Mouse (Mus musculus) embryonic fibroblast, embryonic 13.5 days (primary cell): ENCODE measurements around the gene Clrn3.

Experiments
- CTCF ChIP-seq: IDR thresholded peaks from 2 replicates; pipeline ENCODE4 v1.5.1; 2011; ENCODE audit warnings: mild to moderate bottlenecking, control low read depth, low read length, moderate library complexity, borderline replicate concordance; ENCODE audit not compliant: insufficient read depth
- POLR2A ChIP-seq: IDR thresholded peaks from 2 replicates; pipeline ENCODE4 v1.6.1; 2011; ENCODE audit warnings: low read depth, mild to moderate bottlenecking, control low read depth, low read length, moderate library complexity

DNA sequence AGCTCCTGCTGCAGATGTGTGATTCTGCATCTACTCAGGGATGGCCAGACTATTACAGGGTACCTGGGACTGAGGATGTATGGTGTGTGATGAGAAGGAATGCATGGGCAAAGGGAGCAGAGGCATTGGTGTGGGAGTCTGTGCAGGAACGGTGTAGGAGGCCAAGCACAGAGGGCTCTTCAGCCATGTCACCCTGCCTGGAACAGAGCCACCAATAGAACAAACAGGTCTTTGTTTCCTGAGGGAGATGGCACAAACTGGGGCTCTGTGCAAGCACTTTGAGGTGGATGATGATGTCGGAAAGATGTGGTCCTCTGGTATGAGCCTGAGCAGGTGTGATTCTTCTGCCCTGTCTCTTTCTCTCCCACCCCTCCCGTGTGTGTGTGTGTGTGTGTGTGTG is 14.6 kb upstream of the Clrn3 start:
- no peak for TF ChIP-seq CTCF
- no peak for TF ChIP-seq POLR2A
